Mouse (Mus musculus): ENCODE results near the gene Mybl2. TPM values are rescaled to one million over a fixed set of nuclear protein-coding genes. Genes with fewer than 3 reads are reported as not detected.

Gene Mybl2
- polyA plus RNA-seq, 1 experiment from 2014 or later, result 25.9 TPM

DNA sequence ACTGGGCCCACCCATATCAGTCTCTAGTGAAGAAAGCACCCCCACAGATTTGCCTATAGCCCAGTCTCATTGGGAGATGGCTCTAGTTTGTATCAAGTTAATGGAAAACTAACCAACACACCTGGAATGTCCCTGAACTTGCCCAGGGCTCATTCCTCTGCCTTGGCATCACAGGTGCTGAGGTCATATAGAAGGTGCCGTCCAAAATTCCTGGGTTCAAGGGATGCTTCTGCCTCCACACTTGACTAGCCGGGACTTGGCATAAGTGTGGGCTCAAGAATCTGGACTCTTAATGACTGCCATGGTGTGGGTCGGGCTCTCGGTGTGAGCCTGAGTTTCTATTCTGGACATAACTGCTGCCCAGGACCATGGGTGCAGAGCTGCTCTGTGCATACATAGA is 24.6 kb downstream of the Mybl2 start:
- Histone ChIP-seq H3K4me1 (ENCODE audit: control insufficient read depth, insufficient read depth, low read length) (no peaks in the 10 kb centered on the region), H3K36me3 (ENCODE audit: control insufficient read depth, insufficient read depth, low read length) (peaks cover 35% of the 10 kb centered on the region), H3K27me3 (ENCODE audit: control insufficient read depth, insufficient read depth, low read length) (no peaks in the 10 kb centered on the region), H3K27ac (ENCODE audit: low read depth, low read length) (no peak overlapping the region), H3K4me3 (ENCODE audit: low read length) (no peak overlapping the region), H3K9ac (ENCODE audit: low read depth, low read length) (no peak overlapping the region), H3K4me2 (replicated peaks; ENCODE audit: low read depth, low read length) (no peak overlapping the region), H3K9me3 (ENCODE audit: control insufficient read depth, low read length) (no peaks in the 10 kb centered on the region)
- no peak for ATAC-seq (ENCODE audit: low FRiP score, low TSS enrichment)
- WGBS, result 91% methylated on average over 4 of the region's 4 CpGs

DNA sequence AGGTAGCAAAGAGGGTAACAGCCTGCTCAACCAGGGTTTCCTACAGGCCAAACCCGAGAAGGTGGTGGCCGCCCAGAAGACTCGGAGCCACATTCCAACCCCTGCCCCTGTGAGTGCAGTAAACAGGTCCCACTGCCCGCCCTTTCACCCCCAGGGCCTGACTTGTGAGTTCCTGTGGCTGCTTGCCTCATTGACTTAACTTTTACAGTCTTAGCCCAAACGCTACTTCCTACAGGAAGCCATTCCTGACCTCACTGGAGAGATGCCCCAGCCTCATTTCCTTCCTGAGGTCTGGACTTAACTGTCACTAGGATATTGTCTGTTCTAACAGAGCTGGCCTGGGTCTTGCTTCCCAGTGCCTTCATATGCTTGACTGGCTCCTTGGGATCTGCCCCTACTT is 28.1 kb downstream of the Mybl2 start:
- WGBS, result 55% methylated on average over 4 of the region's 5 CpGs
- H3K4me1 ChIP-seq (ENCODE audit: control insufficient read depth, insufficient read depth, low read length), result no peaks in the 10 kb centered on the region
- H3K4me3 ChIP-seq (ENCODE audit: low read length), result no peak overlapping the region
- no peaks in the 10 kb centered on the region for H3K9me3 ChIP-seq (ENCODE audit: control insufficient read depth, low read length)
- no peak overlapping the region for H3K27ac ChIP-seq (ENCODE audit: low read depth, low read length)
- peaks cover 14% of the 10 kb centered on the region for H3K36me3 ChIP-seq (ENCODE audit: control insufficient read depth, insufficient read depth, low read length)
- H3K27me3 ChIP-seq (ENCODE audit: control insufficient read depth, insufficient read depth, low read length), result no peaks in the 10 kb centered on the region
- 0 out of 2 replicates have a peak, but pooled peaks have one; percentile 32 for ATAC-seq (ENCODE audit: low FRiP score, low TSS enrichment)
- H3K4me2 ChIP-seq (replicated peaks; ENCODE audit: low read depth, low read length), result no peak overlapping the region
- no peak overlapping the region for H3K9ac ChIP-seq (ENCODE audit: low read depth, low read length)

DNA sequence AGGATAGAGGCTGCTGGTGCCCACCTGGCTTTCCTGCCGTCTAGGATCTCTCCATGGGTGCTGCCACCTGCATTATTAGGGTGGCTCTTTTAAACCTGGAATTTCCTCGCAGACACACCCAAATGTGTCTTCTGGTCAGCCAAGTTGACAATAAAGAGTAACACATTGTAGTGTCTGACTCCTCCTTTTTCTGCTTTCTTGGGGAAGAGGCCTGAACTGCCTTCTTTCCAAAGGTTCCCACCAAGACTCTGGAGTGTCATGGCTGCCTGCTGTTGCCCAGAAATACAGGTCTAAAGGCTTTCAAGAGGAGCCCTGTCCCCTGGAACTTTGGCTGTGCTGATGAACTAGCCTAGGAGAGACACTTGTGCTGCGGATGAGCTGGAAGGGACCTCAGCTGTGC is 30.0 kb downstream of the Mybl2 start:
- no peaks in the 10 kb centered on the region for H3K9me3 ChIP-seq (ENCODE audit: control insufficient read depth, low read length)
- ATAC-seq (ENCODE audit: low FRiP score, low TSS enrichment), result no peak
- no peak overlapping the region for H3K4me2 ChIP-seq (replicated peaks; ENCODE audit: low read depth, low read length)
- H3K27ac ChIP-seq (ENCODE audit: low read depth, low read length), result no peak overlapping the region
- H3K36me3 ChIP-seq (ENCODE audit: control insufficient read depth, insufficient read depth, low read length), result peaks cover 8% of the 10 kb centered on the region; the same call in 1 of the 2 replicates
- H3K27me3 ChIP-seq (ENCODE audit: control insufficient read depth, insufficient read depth, low read length), result no peaks in the 10 kb centered on the region
- 85% methylated on average over 3 of the region's 3 CpGs for WGBS
- H3K4me1 ChIP-seq (ENCODE audit: control insufficient read depth, insufficient read depth, low read length), result no peaks in the 10 kb centered on the region
- no peak overlapping the region for H3K4me3 ChIP-seq (ENCODE audit: low read length)
- H3K9ac ChIP-seq (ENCODE audit: low read depth, low read length), result no peak overlapping the region

DNA sequence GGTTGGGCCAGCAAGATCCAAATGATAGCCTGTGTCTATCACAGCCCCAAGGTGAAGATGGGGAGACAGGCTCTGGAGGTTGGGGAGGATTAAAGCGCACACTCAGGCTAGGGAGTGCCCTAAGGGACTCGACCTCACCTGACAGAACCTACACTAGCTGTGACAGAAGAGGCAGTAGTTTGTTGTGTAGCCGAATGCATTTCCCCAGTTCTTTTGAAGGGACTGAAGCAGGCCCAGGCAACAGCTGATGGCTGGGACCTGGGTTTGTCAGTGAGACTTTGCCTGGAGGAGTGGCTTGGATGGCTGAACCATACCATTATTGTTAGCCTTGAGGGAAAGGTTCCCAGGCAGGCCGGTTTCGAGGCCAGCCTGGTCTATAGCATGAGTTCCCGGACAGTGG is 30.6 kb downstream of the Mybl2 start:
- WGBS, result 86% methylated on average over 6 of the region's 6 CpGs
- no peak for ATAC-seq (ENCODE audit: low FRiP score, low TSS enrichment)

GRCm38 (mm10) chr2:163086561-163086960 is 32.1 kb downstream of the Mybl2 start:
- no peak overlapping the region for H3K27ac ChIP-seq (ENCODE audit: low read depth, low read length)
- WGBS, result 75% methylated on average over 8 of the region's 8 CpGs
- no peak overlapping the region for H3K4me2 ChIP-seq (replicated peaks; ENCODE audit: low read depth, low read length)
- no peaks in the 10 kb centered on the region for H3K27me3 ChIP-seq (ENCODE audit: control insufficient read depth, insufficient read depth, low read length)
- H3K36me3 ChIP-seq (ENCODE audit: control insufficient read depth, insufficient read depth, low read length), result peaks cover 4% of the 10 kb centered on the region; the same call in 1 of the 2 replicates
- no peak overlapping the region for H3K9ac ChIP-seq (ENCODE audit: low read depth, low read length)
- H3K4me3 ChIP-seq (ENCODE audit: low read length), result no peak overlapping the region
- H3K9me3 ChIP-seq (ENCODE audit: control insufficient read depth, low read length), result no peaks in the 10 kb centered on the region
- H3K4me1 ChIP-seq (ENCODE audit: control insufficient read depth, insufficient read depth, low read length), result no peaks in the 10 kb centered on the region
- no peak for ATAC-seq (ENCODE audit: low FRiP score, low TSS enrichment)

More for the DNA sequence above, 30.6 kb downstream of the Mybl2 start:
- Histone ChIP-seq H3K36me3 (ENCODE audit: control insufficient read depth, insufficient read depth, low read length) (peaks cover 8% of the 10 kb centered on the region; the same call in 1 of the 2 replicates), H3K9me3 (ENCODE audit: control insufficient read depth, low read length) (no peaks in the 10 kb centered on the region), H3K27ac (ENCODE audit: low read depth, low read length) (no peak overlapping the region), H3K4me3 (ENCODE audit: low read length) (no peak overlapping the region), H3K9ac (ENCODE audit: low read depth, low read length) (no peak overlapping the region), H3K4me2 (replicated peaks; ENCODE audit: low read depth, low read length) (no peak overlapping the region), H3K4me1 (ENCODE audit: control insufficient read depth, insufficient read depth, low read length) (no peaks in the 10 kb centered on the region), H3K27me3 (ENCODE audit: control insufficient read depth, insufficient read depth, low read length) (no peaks in the 10 kb centered on the region)

DNA sequence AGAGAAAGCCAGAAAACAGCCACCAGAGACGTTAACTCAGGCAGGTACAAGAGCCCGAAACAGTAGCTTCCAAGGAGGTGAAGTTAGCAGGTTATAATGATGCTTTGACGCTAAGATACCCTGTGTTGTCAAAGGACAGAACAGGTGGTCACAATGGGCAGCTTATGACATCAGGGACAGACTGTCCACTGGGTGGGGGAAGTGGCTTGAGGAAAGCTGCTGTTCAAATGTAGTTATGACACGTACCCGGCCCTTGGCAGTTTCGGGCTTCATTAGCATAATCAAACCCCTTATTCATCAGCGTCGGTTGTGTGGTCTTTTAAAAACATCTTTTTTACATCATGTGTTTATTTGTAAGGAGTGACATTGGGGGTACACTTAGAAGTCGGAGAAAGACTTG is 33.2 kb downstream of the Mybl2 start, which contains the start of gene Gtsf1l:
Gene Gtsf1l (minus strand): TSS at position 128 of the 400 bp plus-strand sequence.
- no peak for ATAC-seq (ENCODE audit: low FRiP score, low TSS enrichment)
- Histone ChIP-seq H3K4me3 (ENCODE audit: low read length) (no peak within 1 kb of the TSS), H3K9ac (ENCODE audit: low read depth, low read length) (no peak within 1 kb of the TSS)

GRCm38 (mm10) chr2:163089475-163090123 is 35.1 kb downstream of the Mybl2 start:
- Histone ChIP-seq H3K4me3 (ENCODE audit: low read length) (no peak overlapping the region), H3K27ac (ENCODE audit: low read depth, low read length) (no peak overlapping the region), H3K27me3 (ENCODE audit: control insufficient read depth, insufficient read depth, low read length) (no peaks in the 10 kb centered on the region), H3K9ac (ENCODE audit: low read depth, low read length) (no peak overlapping the region), H3K9me3 (ENCODE audit: control insufficient read depth, low read length) (no peaks in the 10 kb centered on the region), H3K4me2 (replicated peaks; ENCODE audit: low read depth, low read length) (no peak overlapping the region), H3K4me1 (ENCODE audit: control insufficient read depth, insufficient read depth, low read length) (no peaks in the 10 kb centered on the region), H3K36me3 (ENCODE audit: control insufficient read depth, insufficient read depth, low read length) (no peaks in the 10 kb centered on the region)
- WGBS, result 75% methylated on average over 5 of the region's 5 CpGs
- ATAC-seq (ENCODE audit: low FRiP score, low TSS enrichment), result no peak

More for the DNA sequence above, 33.2 kb downstream of the Mybl2 start, which contains the start of gene Gtsf1l:
- WGBS, result 86% methylated on average over 9 of the region's 9 CpGs
- peaks cover 4% of the 10 kb centered on the region; the same call in 1 of the 2 replicates for H3K36me3 ChIP-seq (ENCODE audit: control insufficient read depth, insufficient read depth, low read length)
- H3K27me3 ChIP-seq (ENCODE audit: control insufficient read depth, insufficient read depth, low read length), result no peaks in the 10 kb centered on the region
- H3K4me2 ChIP-seq (replicated peaks; ENCODE audit: low read depth, low read length), result no peak within 1 kb of the TSS
- H3K27ac ChIP-seq (ENCODE audit: low read depth, low read length), result no peak within 1 kb of the TSS
- H3K4me1 ChIP-seq (ENCODE audit: control insufficient read depth, insufficient read depth, low read length), result no peaks in the 10 kb centered on the region
- H3K9me3 ChIP-seq (ENCODE audit: control insufficient read depth, low read length), result no peaks in the 10 kb centered on the region

GRCm38 (mm10) chr2:163094909-163095308 is 40.4 kb downstream of the Mybl2 start:
- no peak for ATAC-seq (ENCODE audit: low FRiP score, low TSS enrichment)
- no peak overlapping the region for H3K4me2 ChIP-seq (replicated peaks; ENCODE audit: low read depth, low read length)
- H3K9ac ChIP-seq (ENCODE audit: low read depth, low read length), result no peak overlapping the region
- no peaks in the 10 kb centered on the region for H3K9me3 ChIP-seq (ENCODE audit: control insufficient read depth, low read length)
- WGBS, result 86% methylated on average over 10 of the region's 10 CpGs
- H3K4me1 ChIP-seq (ENCODE audit: control insufficient read depth, insufficient read depth, low read length), result no peaks in the 10 kb centered on the region
- H3K27ac ChIP-seq (ENCODE audit: low read depth, low read length), result no peak overlapping the region
- no peak overlapping the region for H3K4me3 ChIP-seq (ENCODE audit: low read length)
- H3K27me3 ChIP-seq (ENCODE audit: control insufficient read depth, insufficient read depth, low read length), result no peaks in the 10 kb centered on the region
- no peaks in the 10 kb centered on the region for H3K36me3 ChIP-seq (ENCODE audit: control insufficient read depth, insufficient read depth, low read length)

DNA sequence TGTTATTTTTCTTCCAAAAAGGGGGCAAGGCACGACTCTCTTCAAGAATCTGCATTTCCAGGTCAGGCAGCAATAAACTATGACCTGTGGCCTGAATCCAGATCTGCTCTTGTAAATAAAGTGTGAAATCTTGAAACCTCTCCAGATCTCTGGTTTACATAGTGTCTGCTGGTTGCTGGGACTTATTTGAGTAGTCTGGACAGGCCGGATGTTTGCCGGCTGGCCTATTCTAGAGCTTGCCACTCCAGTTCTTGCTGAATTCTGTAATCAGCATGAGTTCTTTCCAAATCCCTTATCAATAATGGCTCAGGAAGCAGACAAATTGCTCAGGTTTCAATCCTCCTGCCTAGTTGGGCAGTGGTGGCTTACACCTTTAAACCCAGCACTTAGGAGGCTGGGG is 41.3 kb downstream of the Mybl2 start:
- Histone ChIP-seq H3K4me3 (ENCODE audit: low read length) (no peak overlapping the region), H3K9me3 (ENCODE audit: control insufficient read depth, low read length) (no peaks in the 10 kb centered on the region), H3K27ac (ENCODE audit: low read depth, low read length) (no peak overlapping the region), H3K4me1 (ENCODE audit: control insufficient read depth, insufficient read depth, low read length) (no peaks in the 10 kb centered on the region), H3K4me2 (replicated peaks; ENCODE audit: low read depth, low read length) (no peak overlapping the region), H3K9ac (ENCODE audit: low read depth, low read length) (no peak overlapping the region), H3K27me3 (ENCODE audit: control insufficient read depth, insufficient read depth, low read length) (no peaks in the 10 kb centered on the region), H3K36me3 (ENCODE audit: control insufficient read depth, insufficient read depth, low read length) (no peaks in the 10 kb centered on the region)
- WGBS, result 49% methylated on average over 3 of the region's 3 CpGs
- ATAC-seq (ENCODE audit: low FRiP score, low TSS enrichment), result no peak
